Mouse (Mus musculus) embryonic facial prominence, embryonic 14.5 days (tissue): ENCODE data around the gene Cep152. TPM values are rescaled to one million over a fixed set of nuclear protein-coding genes. Genes with fewer than 3 reads are reported as not detected.
A peak's percentile ranks its signal among the peaks of the same experiment; 100 is the strongest.

Source experiments
- ATAC-seq: fragments of 200-750 bp; cut with Nextera tagmentation; 2 replicates; pipeline ENCODE4 v1.8.0; 2017; ENCODE audit warnings: low read depth, moderate number of reproducible peaks, moderate TSS enrichment
- DNase-seq: peaks from one replicate; pipeline ENCODE4 v3.0.0-alpha.2; 2015; ENCODE audit warnings: low spot score
- H3K27ac ChIP-seq: fragments of 300-500 bp; sonication (generic); replicated peaks from 2 replicates; pipeline ENCODE4 v1.5.1; 2014; ENCODE audit warnings: low read depth, mild to moderate bottlenecking, low read length, moderate library complexity
- H3K27me3 ChIP-seq: fragments of 300-500 bp; sonication (generic); replicated peaks from 2 replicates; pipeline ENCODE4 v1.6.1; 2014; ENCODE audit warnings: low read length; ENCODE audit not compliant: control insufficient read depth, insufficient read depth
- H3K36me3 ChIP-seq: fragments of 300-500 bp; sonication (generic); 2 replicates; pipeline ENCODE4 v1.6.1; 2014; ENCODE audit warnings: low read length, mixed read lengths; ENCODE audit not compliant: control insufficient read depth, insufficient read depth
- H3K4me1 ChIP-seq: fragments of 300-500 bp; sonication (generic); 2 replicates; pipeline ENCODE4 v1.6.1; 2014; ENCODE audit warnings: antibody characterized with exemption, low read length; ENCODE audit not compliant: control insufficient read depth, insufficient read depth
- H3K4me2 ChIP-seq: fragments of 300-500 bp; sonication (generic); 2 replicates; pipeline ENCODE4 v1.6.1; 2014; ENCODE audit warnings: low read depth, mild to moderate bottlenecking, low read length, moderate library complexity, mixed read lengths
- H3K4me3 ChIP-seq: fragments of 300-500 bp; sonication (generic); 2 replicates; pipeline ENCODE4 v1.5.1; 2014; ENCODE audit warnings: low read depth, mild to moderate bottlenecking, low read length
- H3K9ac ChIP-seq: fragments of 300-500 bp; sonication (generic); 2 replicates; pipeline ENCODE4 v1.6.1; 2014; ENCODE audit warnings: low read depth, mild to moderate bottlenecking, low read length, moderate library complexity, mixed read lengths
- H3K9me3 ChIP-seq: fragments of 300-500 bp; sonication (generic); 2 replicates; pipeline ENCODE4 v1.6.1; 2016; ENCODE audit warnings: low read length; ENCODE audit not compliant: control insufficient read depth
- WGBS: fragments of 180-500 bp; shearing (Covaris S2); extraction: QIAGEN DNeasy Blood & Tissue Kit; methylation state at CpG from one replicate; pipeline ENCODE4 v1.1.7; 2014; 5-methylcytosine and 5-hydroxymethylcytosine counted together
- polyA plus RNA-seq: library from polyadenylated mRNA; unstranded; fragments of >200 nt; fragmentation: Nextera tagmentation; extraction: Ambion mirVana; gene quantifications from 2 replicates; pipeline ENCODE4 v1.2.1, GENCODE M21; 2014

Cep152 gene
- polyA plus RNA-seq, 1 experiment from 2014 or later: 6.9 TPM

DNA sequence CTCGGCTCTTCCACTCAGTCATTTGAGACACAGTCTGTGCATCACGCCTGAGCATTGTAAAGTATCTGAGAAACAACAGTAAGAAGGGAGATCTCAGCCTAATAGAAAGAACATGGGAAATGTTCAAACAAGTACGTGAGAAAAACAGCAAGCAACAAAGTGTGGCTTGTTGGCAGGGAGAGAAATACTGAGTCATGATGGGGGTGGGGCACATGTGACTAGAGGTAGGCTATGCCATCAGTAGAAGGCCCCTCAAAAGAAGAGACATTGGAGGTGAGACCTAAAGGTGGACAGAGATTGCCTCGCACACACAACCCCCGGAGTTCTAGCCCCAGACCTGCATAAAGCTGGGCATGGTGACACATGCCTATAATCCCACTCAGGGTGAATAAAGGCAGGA, 40.3 kb upstream of the Cep152 start:
- Histone ChIP-seq H3K4me3 (no peak overlapping the region), H3K4me1 (peaks cover 5% of the 10 kb centered on the region; the same call in 1 of the 2 replicates), H3K4me2 (no peak overlapping the region), H3K9ac (no peak overlapping the region), H3K9me3 (no peaks in the 10 kb centered on the region), H3K27ac (no peak overlapping the region), H3K27me3 (no peaks in the 10 kb centered on the region), H3K36me3 (no peaks in the 10 kb centered on the region)
- 89% methylated on average over 5 of the region's 5 CpGs for WGBS
- DNase-seq (no peak), ATAC-seq (no peak)

- 84% methylated on average over 3 of the region's 3 CpGs for WGBS
- Histone ChIP-seq H3K4me2 (no peak overlapping the region), H3K36me3 (no peaks in the 10 kb centered on the region), H3K9ac (no peak overlapping the region), H3K9me3 (no peaks in the 10 kb centered on the region), H3K4me3 (no peak overlapping the region), H3K4me1 (peaks cover 5% of the 10 kb centered on the region; the same call in 1 of the 2 replicates), H3K27me3 (no peaks in the 10 kb centered on the region), H3K27ac (no peak overlapping the region)
- DNase-seq (no peak), ATAC-seq (no peak)
These were observed 37.6 kb upstream of the Cep152 start for GRCm38 (mm10) chr2:125662517-125662916.

DNA sequence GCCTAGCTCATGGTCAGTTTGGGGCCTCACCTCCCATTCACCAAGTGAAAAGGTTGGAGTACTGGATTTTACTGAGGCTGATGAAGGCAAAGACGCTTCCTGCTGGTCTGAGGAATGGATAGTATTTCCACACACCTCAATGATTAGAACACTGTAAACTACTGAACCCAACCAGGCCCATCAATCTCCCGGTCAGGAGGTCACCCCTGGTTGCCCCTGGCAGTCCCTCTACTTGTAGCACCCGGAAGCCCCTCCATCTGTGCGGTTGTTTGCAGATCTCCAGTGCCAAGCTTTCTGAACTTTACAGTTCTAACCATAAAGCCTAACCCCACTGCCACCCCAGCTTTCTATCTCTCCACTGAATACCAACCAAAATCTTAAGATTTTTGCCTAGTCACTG, 36.2 kb upstream of the Cep152 start:
- no peaks in the 10 kb centered on the region for H3K27me3 ChIP-seq
- no peaks in the 10 kb centered on the region for H3K36me3 ChIP-seq
- H3K4me3 ChIP-seq: peak overlapping the region; percentile 33
- no peak for ATAC-seq
- 58% methylated on average over 4 of the region's 4 CpGs for WGBS
- DNase-seq: no peak
- H3K4me2 ChIP-seq: peak overlapping the region; percentile 63
- peak overlapping the region; percentile 45 for H3K9ac ChIP-seq
- peaks cover 8% of the 10 kb centered on the region; the same call in 1 of the 2 replicates for H3K4me1 ChIP-seq
- no peaks in the 10 kb centered on the region for H3K9me3 ChIP-seq
- no peak overlapping the region for H3K27ac ChIP-seq

- H3K27ac ChIP-seq: peak overlapping the region; percentile 65
- peak overlapping the region; percentile 63 for H3K4me2 ChIP-seq
- peak; percentile 48 for DNase-seq
- H3K9ac ChIP-seq: peak overlapping the region; percentile 45
- H3K9me3 ChIP-seq: no peaks in the 10 kb centered on the region
- 30% methylated on average over 19 of the region's 20 CpGs for WGBS
- H3K4me3 ChIP-seq: peak overlapping the region; percentile 33
- no peaks in the 10 kb centered on the region for H3K27me3 ChIP-seq
- peaks cover 8% of the 10 kb centered on the region; the same call in 1 of the 2 replicates for H3K4me1 ChIP-seq
- peak; percentile 63 for ATAC-seq
- H3K36me3 ChIP-seq: no peaks in the 10 kb centered on the region
These were observed 35.7 kb upstream of the Cep152 start for GRCm38 (mm10) chr2:125660537-125661130.

GRCm38 (mm10) chr2:125659823-125660536, 35.1 kb upstream of the Cep152 start:
- H3K27me3 ChIP-seq: no peaks in the 10 kb centered on the region
- H3K4me3 ChIP-seq: peak overlapping the region; percentile 33
- ATAC-seq (peak; percentile 84), DNase-seq (peak; percentile 92)
- H3K36me3 ChIP-seq: no peaks in the 10 kb centered on the region
- WGBS: 10% methylated on average over 10 of the region's 10 CpGs
- peak overlapping the region; percentile 63 for H3K4me2 ChIP-seq
- no peaks in the 10 kb centered on the region for H3K9me3 ChIP-seq
- peak overlapping the region; percentile 45; the same call in 1 of the 2 replicates for H3K9ac ChIP-seq
- H3K4me1 ChIP-seq: peaks cover 8% of the 10 kb centered on the region; the same call in 1 of the 2 replicates
- H3K27ac ChIP-seq: peak overlapping the region; percentile 65

DNA sequence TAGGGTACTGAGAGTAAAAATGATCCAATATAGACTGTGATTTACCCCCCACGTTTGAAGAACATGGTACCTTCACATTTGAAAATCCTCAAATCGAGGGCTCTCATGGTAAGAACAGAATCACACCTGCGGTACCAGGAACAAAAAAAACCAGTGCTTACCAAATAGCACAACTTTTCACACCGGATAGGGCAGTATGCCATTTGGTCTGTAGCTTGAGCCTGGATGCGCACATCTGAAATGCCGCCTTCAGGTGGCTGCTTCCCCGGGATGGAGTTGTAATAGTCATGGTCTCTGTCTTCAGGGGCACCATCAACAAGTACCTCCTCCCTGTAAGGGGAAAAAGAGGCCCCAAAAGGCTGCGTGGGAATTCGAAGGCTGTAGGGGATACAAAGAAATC, 30.5 kb upstream of the Cep152 start:
- no peaks in the 10 kb centered on the region for H3K27me3 ChIP-seq
- WGBS: 84% methylated on average over 9 of the region's 9 CpGs
- ATAC-seq: no peak

DNA sequence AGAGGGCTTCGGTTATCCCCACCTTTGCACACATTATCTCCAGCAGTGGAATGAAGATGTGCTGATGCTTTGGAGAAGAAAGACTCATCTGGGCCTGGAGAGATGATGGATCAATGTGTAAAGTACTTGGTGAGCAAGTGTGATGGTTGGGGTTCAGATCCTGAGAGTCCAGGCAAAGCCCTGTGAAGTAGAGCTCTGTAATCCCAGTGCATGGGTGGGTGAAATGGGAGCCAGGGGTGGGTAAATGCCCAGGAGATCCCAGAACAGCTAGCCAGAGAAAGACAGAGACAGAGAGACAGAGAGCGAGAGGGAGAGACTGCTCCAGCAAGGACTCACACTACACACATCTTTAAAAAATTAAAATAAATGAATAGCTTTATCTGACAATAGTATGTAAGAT, 28.4 kb upstream of the Cep152 start:
- no peaks in the 10 kb centered on the region for H3K9me3 ChIP-seq
- ATAC-seq (no peak), DNase-seq (no peak)
- H3K4me1 ChIP-seq: peaks cover 5% of the 10 kb centered on the region; the same call in 1 of the 2 replicates
- H3K27ac ChIP-seq: no peak overlapping the region
- no peaks in the 10 kb centered on the region for H3K27me3 ChIP-seq
- WGBS: 88% methylated on average over 2 of the region's 2 CpGs
- no peaks in the 10 kb centered on the region for H3K36me3 ChIP-seq
- no peak overlapping the region for H3K4me2 ChIP-seq
- H3K4me3 ChIP-seq: no peak overlapping the region
- no peak overlapping the region for H3K9ac ChIP-seq

More for the DNA sequence above, 30.5 kb upstream of the Cep152 start:
- Histone ChIP-seq H3K36me3 (no peaks in the 10 kb centered on the region), H3K4me3 (no peak overlapping the region), H3K4me1 (peaks cover 7% of the 10 kb centered on the region; the same call in 1 of the 2 replicates), H3K9me3 (no peaks in the 10 kb centered on the region), H3K4me2 (no peak overlapping the region), H3K9ac (no peak overlapping the region), H3K27ac (peak overlapping the region; percentile 70; the same call in 1 of the 2 replicates)
- no peak for DNase-seq

DNA sequence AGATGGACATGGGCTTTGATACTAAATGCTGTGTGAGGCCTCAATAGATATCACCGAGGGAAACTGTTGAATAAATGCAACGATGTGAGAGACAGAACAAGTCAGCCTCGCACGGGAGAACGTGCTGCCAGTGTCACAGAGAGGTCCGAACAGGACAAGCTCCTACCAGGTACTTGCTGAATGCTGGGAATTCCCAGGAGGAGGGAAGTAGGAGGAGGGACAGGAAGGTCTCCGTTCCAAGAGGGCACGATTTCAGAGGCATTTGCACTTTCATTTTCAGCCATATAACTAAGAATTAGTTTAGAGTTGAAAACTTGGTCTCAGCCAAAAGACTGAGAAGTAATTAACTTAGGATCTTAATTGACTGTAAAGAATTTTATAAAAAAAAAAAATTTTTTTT, 26.6 kb upstream of the Cep152 start:
- no peak for DNase-seq
- Histone ChIP-seq H3K27me3 (no peaks in the 10 kb centered on the region), H3K36me3 (no peaks in the 10 kb centered on the region), H3K9me3 (no peaks in the 10 kb centered on the region), H3K4me3 (no peak overlapping the region), H3K4me2 (no peak overlapping the region), H3K9ac (no peak overlapping the region), H3K4me1 (peaks cover 5% of the 10 kb centered on the region; the same call in 1 of the 2 replicates), H3K27ac (no peak overlapping the region)
- 82% methylated on average over 8 of the region's 8 CpGs for WGBS
- no peak for ATAC-seq
